Mouse (Mus musculus) bone marrow, adult 2 months (tissue): ENCODE data around the gene Rgs12.

Experiments used
- CTCF ChIP-seq: fragments of 200-500 bp; IDR thresholded peaks from 2 replicates; pipeline ENCODE4 v1.5.1; 2011; ENCODE audit warnings: low read length, control low read depth; ENCODE audit not compliant: control insufficient read depth, insufficient read depth
- POLR2A ChIP-seq: fragments of 200-500 bp; IDR thresholded peaks from 2 replicates; pipeline ENCODE4 v1.6.1; 2011; ENCODE audit warnings: low read depth, mild to moderate bottlenecking, control low read depth, low read length, borderline replicate concordance; ENCODE audit not compliant: control insufficient read depth

GRCm38 (mm10) chr5:35019673-35020300, 70.5 kb downstream of the Rgs12 start:
- no peak for TF ChIP-seq CTCF
- TF ChIP-seq POLR2A = no peak
